Mouse (Mus musculus): ENCODE measurements around the gene Commd4. TPM values are rescaled to one million over a fixed set of nuclear protein-coding genes. Genes with fewer than 3 reads are reported as not detected.
A peak's percentile ranks its signal among the peaks of the same experiment; 100 is the strongest.
"Not testable (repeated sequence)": the region's sequence is repeated elsewhere in the genome, so short reads cannot be mapped to it uniquely, and the experiment has no call there.

Gene Commd4
- 28.2 and 55.5 TPM in 2 replicates for total RNA-seq (2015; ENCODE audit: low replicate concordance)
- total RNA-seq (2017; ENCODE audit: low replicate concordance) = 4.3 and 25.0 TPM in 2 replicates

DNA sequence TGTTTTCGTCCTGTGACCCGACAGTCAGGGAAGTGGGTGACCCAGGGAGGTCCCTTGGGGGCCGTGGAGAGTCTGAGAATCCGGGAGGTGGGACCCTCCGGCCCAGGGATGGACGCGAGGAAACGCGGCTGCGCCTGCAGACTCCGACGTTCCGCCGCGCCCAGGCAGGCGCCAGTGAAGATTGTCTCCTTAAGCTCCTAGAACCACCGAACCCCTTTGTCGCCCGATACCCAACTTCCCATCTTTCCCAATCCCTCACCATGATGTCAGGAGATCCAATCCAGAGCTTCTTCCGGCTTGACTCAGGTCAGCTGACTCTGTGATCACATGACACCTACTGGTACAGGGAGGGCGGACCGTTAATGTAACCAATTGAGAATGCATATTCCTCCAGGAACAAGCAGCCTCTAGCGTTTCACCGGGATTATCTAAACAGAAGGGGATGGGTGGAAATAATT, at the start of gene Commd4:
TSS of gene Commd4 (minus strand) at position 319 of the 458 bp plus-strand sequence.
- ATAC-seq (replicated peaks; ENCODE audit: low FRiP score, poor library complexity, severe bottlenecking) = peak; percentile 89

GRCm38 (mm10) chr9:57206896-57207295, 48.8 kb upstream of the Commd4 start:
- ATAC-seq (replicated peaks; ENCODE audit: low FRiP score, poor library complexity, severe bottlenecking) = no peak

GRCm38 (mm10) chr9:57203571-57203970, 45.4 kb upstream of the Commd4 start:
- ATAC-seq (replicated peaks; ENCODE audit: low FRiP score, poor library complexity, severe bottlenecking) = not testable (repeated sequence)

- ATAC-seq (replicated peaks; ENCODE audit: low FRiP score, poor library complexity, severe bottlenecking) = no peak
Observed at GRCm38 (mm10) chr9:57202981-57203380, 44.9 kb upstream of the Commd4 start.

- no peak for ATAC-seq (replicated peaks; ENCODE audit: low FRiP score, poor library complexity, severe bottlenecking)
Observed at GRCm38 (mm10) chr9:57197414-57197813, 39.3 kb upstream of the Commd4 start.

GRCm38 (mm10) chr9:57196708-57197107, 38.6 kb upstream of the Commd4 start:
- ATAC-seq (replicated peaks; ENCODE audit: low FRiP score, poor library complexity, severe bottlenecking) = no peak

DNA sequence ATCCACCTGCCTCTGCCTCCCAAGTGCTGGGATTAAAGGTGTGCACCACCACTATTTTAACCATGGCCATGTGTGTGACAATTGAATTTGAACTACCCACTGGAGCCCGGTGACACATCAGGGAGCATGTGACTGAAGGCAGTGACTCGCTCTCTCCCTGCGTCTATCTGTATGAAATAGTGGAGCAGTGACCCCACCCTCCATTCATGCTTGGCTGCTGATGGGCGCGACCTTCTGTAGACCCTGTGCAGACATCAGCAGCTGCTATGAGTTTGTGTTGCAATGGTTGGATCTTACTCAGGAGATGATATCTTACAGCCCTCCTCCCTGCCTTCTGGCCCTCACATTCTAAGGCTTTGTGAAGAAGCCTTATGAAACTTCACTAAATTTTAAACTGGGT, 10.3 kb upstream of the Commd4 start:
- ATAC-seq (replicated peaks; ENCODE audit: low FRiP score, poor library complexity, severe bottlenecking) = no peak

DNA sequence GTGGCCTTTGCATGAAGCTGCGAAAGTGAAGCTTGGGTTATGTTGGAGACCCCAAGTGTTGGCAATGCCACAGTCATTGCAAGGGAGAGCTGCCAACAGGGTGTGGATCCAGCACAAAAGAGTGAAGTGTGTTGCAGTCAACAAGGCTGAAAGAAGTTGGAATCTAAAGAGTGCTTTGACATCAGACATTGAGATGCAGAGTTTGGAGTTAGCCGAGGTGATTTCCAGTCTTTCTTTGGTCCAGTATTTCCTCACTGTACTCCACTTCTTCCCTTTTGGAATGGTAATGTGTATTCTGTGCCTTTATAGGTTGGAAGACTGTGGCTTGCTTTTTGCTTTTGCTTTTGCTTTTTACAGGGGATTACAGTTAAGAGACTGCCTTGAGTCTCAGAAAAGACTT, 8.0 kb upstream of the Commd4 start:
- ATAC-seq (replicated peaks; ENCODE audit: low FRiP score, poor library complexity, severe bottlenecking) = no peak

DNA sequence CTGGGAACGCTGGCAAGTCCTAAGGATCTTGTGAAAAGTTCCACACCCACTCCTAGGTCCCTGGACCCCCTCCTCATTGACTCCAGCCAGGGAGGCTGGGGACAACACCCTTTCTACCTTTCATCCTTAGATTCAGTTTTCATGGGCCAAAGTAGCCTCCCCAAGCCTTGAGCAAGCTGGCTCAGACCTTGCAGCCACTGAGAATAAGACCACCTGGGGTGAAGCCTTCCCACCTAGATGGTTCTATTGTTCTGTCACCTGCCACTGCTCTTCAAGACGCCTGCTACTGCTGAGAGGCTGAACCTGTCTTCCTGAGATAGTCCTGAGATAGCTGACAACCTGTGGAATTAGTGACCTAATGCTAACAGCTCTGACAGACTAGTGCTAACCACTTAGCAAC, 5.0 kb upstream of the Commd4 start:
- ATAC-seq (replicated peaks; ENCODE audit: low FRiP score, poor library complexity, severe bottlenecking) = no peak

GRCm38 (mm10) chr9:57162496-57162895, 4.4 kb upstream of the Commd4 start:
- ATAC-seq (replicated peaks; ENCODE audit: low FRiP score, poor library complexity, severe bottlenecking) = no peak

DNA sequence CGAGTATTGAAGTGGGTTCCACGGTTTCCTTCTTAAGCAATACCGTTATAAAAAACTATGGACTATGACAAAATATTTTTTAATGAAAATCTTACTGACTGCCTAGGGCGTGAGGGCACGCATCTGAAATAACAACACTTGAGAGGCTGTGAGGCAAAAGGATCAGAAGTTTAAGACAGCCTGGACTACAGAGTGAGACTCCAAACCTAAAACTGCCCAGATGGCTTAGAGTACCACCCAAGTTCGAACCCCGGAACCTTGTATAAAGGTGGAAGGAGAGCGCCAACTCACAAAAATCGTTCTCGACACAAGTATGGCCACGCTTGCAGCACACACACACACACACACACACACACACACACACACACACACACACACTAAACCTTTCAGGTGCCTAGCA, 375 bp upstream of the Commd4 start:
- ATAC-seq (replicated peaks; ENCODE audit: low FRiP score, poor library complexity, severe bottlenecking) = 0 out of 2 replicates have a peak, but pooled peaks have one; percentile 11

- 0 out of 2 replicates have a peak, but pooled peaks have one; percentile 2 for ATAC-seq (replicated peaks; ENCODE audit: low FRiP score, poor library complexity, severe bottlenecking)
Observed at GRCm38 (mm10) chr9:57157499-57157898, 632 bp downstream of the Commd4 start.

DNA sequence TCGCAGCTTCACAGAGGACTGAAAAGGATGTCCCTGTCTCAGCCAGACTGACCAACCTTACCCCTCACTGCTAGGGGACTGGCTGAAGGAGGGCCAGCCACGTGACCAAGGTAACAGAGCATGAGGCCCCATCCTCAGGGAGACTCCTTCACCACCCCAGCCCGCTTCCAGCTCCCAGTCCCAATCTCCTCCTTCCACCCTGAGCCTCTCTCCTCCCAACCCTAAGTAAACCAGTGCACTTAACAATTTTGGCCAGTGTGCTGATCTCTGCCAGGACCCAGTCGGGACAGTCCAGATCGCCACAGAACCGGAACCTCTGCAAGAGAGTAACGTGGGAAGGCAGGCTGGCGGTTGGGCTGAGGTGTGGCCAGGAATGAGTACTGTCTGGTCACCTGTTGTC, 1.3 kb downstream of the Commd4 start:
- ATAC-seq (replicated peaks; ENCODE audit: low FRiP score, poor library complexity, severe bottlenecking) = no peak

DNA sequence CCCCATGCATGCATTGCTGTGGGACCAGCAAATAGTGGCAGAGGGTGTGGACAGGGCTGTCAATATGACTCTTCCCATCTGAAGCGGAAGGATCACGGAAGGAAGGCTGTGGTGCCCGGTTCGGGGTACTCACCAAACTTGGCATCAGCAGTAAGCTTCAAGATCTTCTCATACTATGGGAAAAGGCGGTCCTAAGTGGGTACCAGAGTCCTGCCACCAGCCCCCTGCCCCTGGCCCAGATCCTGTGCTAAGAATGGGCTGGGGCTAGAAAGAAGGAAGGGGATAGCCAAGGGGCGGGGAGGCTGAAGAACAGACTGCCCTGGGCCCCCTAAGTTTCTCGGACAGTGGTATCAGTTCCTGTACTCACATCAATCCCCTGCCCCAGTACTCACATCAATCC, 1.7 kb downstream of the Commd4 start:
- ATAC-seq (replicated peaks; ENCODE audit: low FRiP score, poor library complexity, severe bottlenecking) = no peak

- ATAC-seq (replicated peaks; ENCODE audit: low FRiP score, poor library complexity, severe bottlenecking) = no peak
Observed at GRCm38 (mm10) chr9:57152331-57152730, 5.8 kb downstream of the Commd4 start.

DNA sequence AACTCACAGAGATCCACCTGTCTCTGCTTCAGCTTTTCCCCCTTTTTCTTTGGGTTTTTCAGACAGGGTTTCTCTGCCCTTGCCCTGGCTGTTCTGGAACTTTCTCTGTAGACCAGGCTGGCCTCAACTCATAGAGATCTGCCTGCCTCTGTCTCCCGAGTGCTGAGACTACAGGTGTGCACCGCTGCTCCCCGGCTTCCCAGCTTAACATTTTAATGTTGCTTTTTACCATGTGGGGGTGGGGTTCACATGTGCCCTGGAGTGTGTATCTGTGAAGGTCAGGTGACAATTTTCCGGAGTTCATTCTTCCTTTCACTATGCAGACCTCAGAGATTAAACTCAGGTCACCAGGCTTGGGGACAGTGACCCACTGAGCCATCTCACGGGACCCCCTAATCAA, 7.9 kb downstream of the Commd4 start:
- ATAC-seq (replicated peaks; ENCODE audit: low FRiP score, poor library complexity, severe bottlenecking) = no peak

GRCm38 (mm10) chr9:57149021-57149420, 9.1 kb downstream of the Commd4 start:
- ATAC-seq (replicated peaks; ENCODE audit: low FRiP score, poor library complexity, severe bottlenecking) = no peak

DNA sequence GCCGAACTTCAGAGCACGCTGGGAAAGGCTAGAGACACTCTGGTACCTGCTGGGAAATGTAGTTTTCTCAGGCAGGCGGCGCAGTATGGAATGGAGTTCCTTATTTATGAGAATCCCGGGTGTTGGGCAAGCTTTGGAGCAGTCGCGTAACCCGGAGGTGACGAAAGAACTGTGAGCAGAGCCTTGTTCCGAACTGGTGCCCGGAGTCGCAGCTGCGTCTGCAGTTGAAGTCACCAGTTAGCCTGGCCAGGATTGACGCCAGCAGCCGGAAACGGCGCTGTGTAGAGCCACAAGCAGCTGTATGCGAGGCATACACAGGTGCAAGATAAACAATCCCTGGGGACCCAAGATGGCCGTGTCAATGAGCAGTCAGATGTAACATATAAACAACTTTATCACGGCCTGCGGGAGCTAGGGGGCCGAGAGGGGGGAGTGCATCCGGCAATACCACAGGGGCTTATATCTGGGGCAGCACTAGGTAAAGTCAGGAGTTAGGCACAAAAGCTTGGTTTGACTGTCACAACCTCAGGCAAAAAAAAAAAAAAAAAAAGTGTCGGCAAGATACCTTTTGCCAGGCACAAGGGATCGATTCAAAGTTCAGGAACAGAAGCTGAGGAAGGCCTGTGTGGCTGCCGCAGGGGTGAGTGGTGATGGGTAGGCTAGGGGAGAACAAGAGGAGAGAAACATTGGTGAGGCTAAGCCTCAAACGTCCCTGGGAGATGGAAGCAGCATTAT, 9.8 kb downstream of the Commd4 start, which contains the start of gene Neil1:
TSS of gene Neil1 (minus strand) at position 162 of the 735 bp plus-strand sequence.
- peak; percentile 74 for ATAC-seq (replicated peaks; ENCODE audit: low FRiP score, poor library complexity, severe bottlenecking)

DNA sequence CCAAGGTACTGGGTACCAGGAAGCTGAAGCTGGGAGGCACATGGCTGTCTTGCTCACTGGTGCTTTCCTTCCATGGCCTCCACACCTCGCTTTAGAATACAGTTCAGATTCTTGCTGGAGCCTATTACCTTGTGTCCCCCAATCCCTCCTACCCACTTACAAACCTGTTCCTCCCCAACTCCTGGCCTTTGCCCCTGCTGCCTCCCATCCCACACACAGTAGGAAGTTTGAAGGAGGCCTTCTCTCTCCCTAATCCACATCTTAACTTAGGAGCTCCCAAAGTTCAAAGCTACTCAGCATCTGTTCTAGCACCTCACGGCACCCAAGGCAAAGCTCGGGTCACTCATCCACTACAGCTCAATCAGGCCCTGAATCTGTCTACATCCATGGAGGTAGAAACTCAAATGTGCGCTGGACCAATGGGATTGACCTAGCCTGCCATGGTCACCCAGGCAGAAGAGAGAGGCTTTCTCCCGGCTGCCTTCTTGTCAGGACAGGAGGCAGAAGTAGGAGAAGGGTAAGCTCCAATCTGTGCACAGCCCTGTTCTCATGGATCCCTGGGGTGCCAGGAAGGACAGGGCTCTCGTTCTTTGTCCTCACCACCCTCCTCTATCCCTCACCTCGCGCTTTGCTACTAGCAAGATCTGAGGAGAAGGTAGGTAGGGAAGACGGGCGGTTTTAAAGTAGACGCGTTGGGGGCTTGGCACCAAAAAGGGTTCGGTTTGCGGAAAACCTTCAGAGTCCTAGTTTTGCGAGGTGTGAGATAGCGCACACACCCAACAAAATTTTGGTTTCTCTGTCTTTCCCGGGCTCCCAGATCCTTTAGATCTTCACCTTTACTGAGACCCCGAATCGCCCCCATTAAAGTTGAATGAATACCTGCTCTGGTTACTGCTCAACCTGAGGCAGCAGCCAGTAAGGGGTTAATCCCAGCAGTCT, 10.7 kb downstream of the Commd4 start:
- ATAC-seq (replicated peaks; ENCODE audit: low FRiP score, poor library complexity, severe bottlenecking) = 0 out of 2 replicates have a peak, but pooled peaks have one; percentile 5

DNA sequence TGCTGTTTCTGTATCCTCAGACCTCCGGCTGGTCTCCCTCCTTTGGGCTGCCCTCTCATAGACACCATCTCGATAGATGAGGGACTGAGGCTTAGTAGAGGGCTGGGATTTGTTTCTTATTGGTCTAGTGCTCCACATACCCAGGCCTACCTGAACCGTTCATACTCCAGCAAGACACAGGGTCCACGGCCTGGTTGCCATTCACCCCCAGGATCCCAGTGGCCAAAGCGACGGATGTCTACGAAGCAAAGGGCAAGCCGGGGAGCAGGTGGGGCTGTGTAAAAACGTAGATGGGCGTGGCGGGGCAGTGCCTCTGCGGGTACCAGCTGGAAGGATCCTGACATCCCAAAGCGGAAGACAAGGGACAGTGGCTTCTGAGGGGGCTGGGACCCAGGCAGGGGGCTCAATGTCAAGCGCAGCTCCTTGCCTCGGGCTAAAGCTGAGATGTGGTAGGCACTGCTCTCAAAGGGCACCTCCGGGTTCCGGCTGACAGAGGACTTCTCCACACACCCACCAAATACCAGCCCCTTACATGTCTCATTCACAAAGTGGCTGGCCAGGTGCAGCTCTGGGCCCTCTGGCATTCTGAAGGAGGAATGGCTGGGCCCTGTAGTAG, 11.6 kb downstream of the Commd4 start:
- ATAC-seq (replicated peaks; ENCODE audit: low FRiP score, poor library complexity, severe bottlenecking) = no peak
